Mouse (Mus musculus) urinary bladder, postnatal 4 days (tissue): Measurements from ENCODE around the gene Spata13.

Source experiments
- DNase-seq, 2 experiments: peaks; one replicate each; pipeline ENCODE4 v3.0.0; 2021 to 2022; ENCODE audit warnings: low spot score in 2 of 2

The Spata13 gene

DNA sequence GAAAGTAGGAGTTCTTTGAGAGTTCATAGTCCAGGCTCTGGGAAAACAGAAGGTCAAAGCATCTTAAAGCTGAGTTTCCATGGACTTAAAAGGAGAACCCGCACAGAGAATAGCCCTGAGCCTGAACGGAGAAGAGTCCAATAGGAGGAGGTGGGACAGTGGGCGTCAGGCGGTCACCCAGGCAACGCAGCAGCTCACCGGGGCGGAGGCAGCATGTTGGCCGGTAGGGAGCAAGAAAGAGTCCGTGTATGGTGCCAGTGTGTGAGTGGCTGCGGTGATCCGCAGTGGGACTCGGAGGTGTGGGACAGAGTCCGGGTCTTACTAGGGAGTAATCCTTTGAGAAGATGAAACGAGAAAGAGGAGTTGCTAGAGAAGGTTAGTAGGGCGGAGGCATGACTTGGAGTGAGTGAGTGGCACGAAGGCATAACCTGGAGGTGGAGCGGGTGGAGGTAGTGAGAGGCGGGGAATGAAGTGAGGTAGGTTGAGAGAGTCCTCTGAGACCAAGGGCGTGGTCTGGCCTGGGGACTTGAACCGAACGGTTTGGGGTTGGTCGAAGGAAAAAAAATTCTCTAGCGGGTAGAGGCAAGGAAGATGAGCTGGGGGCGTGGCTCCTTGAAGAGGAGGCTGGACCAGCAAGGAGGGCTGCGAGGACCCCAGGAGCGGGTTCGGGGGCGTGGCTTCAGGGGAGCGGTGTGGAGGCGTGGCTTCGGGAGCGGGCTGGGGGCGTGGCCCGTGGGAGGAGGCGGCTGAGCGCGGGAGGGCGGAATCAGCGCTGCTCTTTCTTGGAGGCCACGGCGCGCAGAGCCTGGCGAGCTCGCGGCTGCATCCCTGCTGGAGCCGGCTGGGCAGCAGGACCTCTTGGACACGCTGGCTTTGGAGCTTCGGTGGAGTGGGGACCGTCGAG, at the start of gene Spata13:
Spata13 (plus strand) TSS at position 41 of the 904 bp plus-strand sequence.
- DNase-seq, result peak; percentile 87 to 91

DNA sequence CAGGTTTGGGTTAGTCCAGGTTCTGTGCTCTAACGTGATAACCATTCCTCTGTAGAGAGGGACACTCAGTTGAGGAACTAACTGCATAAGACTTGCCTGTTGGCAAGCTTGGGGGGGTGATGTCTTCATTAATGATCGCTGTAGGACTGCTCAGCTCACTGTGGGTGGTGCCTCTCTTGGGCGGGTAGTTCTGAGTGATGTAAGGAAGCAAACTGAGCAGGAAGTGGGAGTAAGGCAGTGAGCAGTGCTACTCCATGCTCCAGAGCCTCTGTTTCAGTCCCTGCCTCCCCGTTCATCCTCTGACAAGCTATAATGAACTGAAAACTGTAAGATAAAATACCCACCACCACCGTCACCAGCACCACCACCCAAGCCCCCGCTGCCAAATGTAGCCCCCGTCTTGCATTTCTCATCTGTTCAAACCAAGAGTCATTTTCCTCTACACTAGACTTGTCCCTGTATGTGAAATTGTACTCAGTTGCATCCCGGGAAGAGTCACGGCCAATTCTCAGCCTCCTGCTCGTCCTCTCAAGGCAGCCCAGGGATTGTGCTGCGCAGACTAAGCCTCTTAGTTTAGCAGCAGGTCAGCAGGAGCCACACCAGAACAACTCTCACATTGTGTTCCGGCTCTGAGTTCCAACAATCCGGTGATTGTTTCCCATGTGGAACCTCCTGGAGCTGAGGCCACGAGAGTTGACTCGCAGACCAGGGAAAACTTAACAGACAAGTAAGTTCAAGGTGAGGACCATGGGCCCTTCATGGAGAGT, 46.9 kb upstream of the Spata13 start:
- no peak for DNase-seq

- DNase-seq, result no peak
Observed at GRCm38 (mm10) chr14:60589001-60589400, 44.8 kb upstream of the Spata13 start.

GRCm38 (mm10) chr14:60592339-60592738, 41.5 kb upstream of the Spata13 start:
- no peak for DNase-seq

DNA sequence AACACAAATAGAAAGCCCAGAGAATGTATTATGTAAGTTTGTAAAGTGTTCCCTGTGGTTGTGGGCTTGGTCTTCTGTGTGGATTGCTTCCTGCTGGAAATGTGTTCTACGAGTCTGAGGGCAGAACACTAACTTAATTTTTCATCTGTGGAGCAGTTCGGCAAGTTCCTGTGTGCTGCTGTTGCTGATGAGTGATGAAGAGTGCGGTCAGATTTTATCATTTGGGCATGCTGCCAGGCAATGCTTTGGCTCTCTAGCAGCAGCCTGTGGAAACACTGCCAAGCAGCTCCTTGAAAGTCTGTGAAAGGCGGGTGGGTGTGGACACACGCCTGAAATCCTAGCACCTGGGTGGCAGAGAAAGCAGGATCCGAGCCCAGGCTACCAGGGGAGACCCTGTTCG, 41.0 kb upstream of the Spata13 start:
- DNase-seq, result peak in 1 of 2 experiments; percentile 43

DNA sequence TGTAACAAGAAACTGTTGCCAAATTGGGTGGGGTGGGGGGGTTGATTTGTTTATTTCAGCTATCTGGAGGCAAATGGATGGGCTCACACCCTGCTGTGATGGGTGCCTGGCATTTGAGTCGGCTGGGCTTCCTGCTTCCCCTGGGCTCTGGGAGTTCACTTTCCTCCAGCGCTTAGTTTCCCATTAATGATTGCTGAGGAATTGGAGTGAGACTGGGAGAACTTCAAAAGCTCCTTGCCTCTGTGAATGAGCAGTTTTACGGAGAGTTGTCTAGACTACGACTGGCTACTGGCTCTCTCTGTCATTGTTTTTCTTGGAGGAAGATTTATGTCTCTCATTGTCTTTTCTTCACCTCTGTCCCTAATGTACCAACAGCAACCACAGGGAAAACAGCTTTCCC, 36.2 kb upstream of the Spata13 start:
- no peak for DNase-seq

GRCm38 (mm10) chr14:60599044-60599443, 34.8 kb upstream of the Spata13 start:
- no peak for DNase-seq

DNA sequence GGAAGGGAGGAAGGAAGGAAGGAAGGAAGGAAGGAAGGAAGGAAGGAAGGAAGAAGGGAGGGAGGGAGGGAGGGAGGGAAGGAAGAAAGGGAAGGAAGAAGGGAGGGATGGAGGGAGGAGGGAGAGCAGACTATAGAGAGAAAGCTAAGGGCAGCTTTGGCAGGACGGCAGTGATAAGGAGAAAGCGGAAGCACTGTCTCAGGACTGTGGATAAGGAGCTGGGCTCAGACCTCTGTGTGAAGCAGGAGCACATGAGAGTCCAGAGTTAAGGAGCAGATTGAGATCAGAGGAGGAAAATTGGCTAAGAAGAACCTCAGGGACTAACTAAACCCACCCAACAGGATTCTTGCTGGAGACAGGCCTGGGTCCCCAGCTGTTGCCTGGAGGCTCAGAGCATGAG, 28.2 kb upstream of the Spata13 start:
- DNase-seq, result no peak

DNA sequence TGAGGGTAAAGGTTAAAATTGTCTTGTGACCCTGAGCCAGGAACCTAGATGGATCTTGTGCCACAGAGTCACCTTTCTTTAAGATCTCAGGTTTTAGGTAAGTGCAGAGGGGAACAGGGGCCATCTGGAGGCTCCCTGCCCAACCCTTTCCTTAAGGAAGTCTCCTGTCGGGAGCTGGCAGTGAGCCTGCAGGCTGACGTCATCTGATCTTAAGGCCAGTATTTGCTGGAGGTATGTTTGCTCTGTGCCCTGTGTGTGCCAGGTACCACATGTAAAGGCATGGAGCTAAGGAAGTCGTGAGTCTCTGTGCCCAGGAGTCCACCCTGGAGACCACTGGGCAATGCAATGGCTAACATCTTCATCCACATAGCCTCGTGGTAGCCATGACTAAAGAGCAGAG, 27.6 kb upstream of the Spata13 start:
- DNase-seq, result no peak

DNA sequence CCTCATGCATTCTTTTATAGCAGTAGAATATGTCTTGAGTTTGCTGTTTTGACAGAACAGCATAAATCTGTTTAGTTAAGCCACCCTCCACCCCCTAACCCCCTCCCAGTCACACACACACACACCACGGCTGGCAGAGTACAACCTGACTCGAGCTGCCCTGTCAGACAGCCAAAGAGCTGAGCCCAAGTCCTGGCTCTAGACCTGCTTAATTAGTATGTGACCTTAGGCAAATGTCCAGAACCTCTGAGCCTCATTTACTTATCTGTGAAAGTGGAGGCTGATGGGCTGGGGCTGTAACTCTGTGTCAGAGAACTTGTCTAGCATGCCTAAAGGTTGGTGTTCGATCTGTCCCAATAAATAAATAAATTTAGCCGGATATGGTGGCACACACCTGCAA, 26.1 kb upstream of the Spata13 start:
- DNase-seq, result no peak

DNA sequence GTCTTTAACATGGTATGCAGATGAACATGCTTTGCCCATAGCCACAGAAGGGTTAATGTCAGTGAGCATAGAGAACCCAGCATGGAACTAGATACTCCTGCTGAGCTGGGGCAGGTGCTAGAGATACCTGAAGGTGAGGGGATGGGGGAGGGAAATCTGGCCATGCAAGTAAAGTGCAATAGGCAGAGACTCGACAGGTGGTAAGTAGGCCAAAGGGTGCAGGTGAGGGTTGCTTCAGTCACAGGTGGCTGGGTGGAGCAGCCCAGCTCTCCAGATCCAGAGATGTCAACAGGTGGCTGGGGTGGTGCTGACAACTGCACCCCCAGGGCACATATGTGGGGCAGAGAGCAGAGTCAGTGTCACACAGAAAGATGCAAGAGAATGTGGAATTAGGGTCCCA, 24.6 kb upstream of the Spata13 start:
- no peak for DNase-seq

DNA sequence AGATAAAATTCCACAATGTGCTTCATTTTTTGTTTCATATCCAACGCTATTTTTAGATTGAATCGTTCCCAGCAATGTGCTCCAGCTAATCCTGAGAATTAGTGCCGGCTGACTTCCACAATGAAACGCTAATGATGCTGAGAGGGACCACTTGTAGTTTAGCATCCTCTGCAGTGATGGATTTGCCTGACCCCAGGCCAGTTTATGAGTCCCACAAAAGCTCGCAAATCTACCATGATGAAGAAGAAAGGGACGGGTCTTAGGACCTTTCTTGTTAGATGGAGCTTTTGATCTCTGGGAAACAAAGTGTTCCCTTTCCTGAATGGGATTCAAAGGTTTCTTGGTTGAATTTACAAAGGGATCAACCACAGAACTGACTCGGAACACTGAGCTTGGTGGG, 21.1 kb upstream of the Spata13 start:
- no peak for DNase-seq

- no peak for DNase-seq
Observed at GRCm38 (mm10) chr14:60621076-60621475, 12.7 kb upstream of the Spata13 start.

- no peak for DNase-seq
Observed at GRCm38 (mm10) chr14:60625486-60625885, 8.3 kb upstream of the Spata13 start.

DNA sequence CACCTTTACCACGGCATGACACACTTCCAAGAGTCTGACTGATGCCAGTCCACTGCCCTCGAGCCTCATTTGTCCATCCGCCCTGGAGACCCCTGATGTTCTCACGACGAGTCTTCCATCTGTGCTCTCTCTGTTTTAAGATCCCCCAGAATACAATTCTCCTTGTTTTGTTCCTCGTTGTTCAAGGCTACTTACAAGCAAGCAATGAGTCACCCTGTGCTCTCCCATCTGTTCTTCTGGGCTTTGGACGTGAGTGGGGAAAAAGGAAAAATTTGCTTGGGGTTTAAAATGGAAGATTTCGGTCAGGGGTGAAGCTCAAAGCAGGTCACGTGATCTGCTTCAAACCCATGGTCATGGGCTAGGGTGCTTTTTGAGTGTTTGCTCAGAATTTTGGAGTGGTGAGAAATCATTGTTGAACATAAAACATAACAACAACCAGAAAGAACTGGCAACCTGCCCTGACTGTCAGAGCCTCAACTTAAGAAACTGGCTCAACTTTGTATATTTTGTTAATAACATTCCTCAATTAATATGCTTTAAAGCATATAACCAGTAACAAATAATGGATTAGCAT, 3.8 kb upstream of the Spata13 start:
- no peak for DNase-seq

DNA sequence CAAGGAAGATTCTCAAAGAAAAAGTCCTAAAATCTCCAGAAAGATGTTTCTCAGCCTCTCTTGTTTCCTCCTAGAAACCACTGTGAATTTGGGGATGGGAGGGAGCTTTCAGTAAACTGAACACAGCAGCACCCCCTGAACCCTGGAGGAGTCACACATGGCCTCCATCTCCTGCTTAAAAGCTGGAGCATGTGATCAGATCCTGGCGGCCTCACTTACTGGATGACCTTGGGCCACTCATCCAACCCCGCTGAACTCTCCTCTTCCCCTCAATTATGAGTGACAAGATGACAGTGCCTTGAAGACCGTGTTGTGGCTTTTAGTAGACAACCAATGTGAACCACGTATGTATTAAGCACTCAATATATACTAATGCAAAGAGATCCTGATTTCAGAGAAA, 2.8 kb upstream of the Spata13 start:
- no peak for DNase-seq

GRCm38 (mm10) chr14:60634877-60635771, 1.3 kb downstream of the Spata13 start:
- DNase-seq, result no peak

GRCm38 (mm10) chr14:60635911-60636607, 2.3 kb downstream of the Spata13 start:
- no peak for DNase-seq

DNA sequence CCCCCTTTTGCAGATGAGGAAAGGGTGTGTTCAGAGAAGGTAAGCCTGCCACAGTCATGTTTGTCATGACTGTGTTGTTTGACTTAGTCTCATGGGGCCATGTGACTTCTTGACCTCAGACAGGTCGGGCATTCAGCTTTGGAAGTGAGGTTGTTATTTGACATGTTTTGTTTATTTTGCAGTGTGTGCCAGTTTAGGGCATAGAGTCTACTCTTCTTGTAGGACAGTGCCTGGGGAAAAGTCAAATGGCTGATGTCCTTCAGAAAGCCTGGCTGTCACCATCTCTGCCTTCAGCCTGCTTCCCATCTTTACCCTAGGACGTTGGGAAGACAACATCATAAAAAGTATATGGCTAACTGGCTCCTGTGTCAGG, 2.8 kb downstream of the Spata13 start:
- DNase-seq, result no peak

GRCm38 (mm10) chr14:60636996-60637395, 3.2 kb downstream of the Spata13 start:
- no peak for DNase-seq

DNA sequence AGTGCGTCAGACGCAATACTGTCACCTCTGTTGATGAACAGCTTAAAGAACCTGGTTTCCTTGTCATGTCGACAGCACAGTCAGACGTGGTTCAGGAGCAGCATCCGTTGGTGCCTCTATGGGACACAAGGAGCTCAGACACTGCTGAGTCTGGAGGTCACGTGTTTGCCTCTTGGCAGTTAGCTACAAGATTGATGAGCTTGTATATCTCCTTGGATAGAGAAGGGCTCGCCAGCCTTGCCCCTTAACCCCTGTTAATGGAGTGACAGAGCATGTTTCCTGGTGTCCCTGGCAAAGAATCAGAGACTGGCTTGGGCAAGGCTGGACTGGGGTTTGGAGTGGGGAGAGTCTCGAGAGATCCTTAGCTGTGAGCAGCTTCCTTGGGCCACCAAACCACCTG, 4.4 kb downstream of the Spata13 start:
- DNase-seq, result no peak
